Mouse (Mus musculus) spleen, postnatal 36 days (tissue): Measurements from ENCODE around the gene Vapb.
A peak's percentile ranks its signal among the peaks of the same experiment; 100 is the strongest.
"Not testable (repeated sequence)": the region's sequence is repeated elsewhere in the genome, so short reads cannot be mapped to it uniquely, and the experiment has no call there.

Experiments
- DNase-seq, 2 experiments: peaks; one replicate each; pipeline ENCODE4 v3.0.0; 2022; ENCODE audit warnings: low spot score in 2 of 2, mixed read lengths in 1 of 2

The Vapb gene

DNA sequence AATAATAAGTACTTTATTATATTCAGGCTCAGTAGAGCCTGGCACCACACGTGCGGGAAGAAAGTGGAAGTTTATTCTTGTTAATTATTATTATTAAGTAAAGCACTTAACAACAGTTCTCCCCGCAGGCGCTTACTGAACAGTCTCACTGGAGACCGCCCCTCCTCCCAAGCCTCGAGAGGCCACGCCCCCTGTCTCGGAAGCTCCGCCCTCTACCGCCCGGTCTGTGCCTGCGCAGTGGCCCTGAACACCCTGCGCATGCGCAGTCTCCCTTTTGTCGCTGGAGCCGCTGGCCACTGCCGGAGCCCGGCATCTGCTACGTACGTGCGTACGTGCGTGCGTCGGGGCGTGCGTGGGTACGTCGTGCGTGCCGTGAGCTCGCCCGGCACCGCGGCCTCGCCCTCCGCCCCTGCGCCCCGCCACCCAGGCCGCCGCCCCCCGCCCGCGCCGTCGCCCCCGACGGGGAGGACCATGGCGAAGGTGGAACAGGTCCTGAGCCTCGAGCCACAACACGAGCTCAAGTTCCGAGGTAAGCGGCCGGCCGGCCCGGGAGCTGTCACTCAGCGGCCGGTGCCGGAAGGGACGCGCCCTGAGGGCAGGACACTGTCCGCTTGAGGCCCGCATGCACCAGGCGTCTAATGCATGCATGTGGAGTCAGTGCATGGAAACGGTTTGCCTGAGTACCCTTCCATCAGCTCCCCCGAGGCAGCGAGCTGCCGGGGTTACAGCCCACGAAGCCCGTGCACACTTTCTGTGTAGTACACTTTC lies at the start of gene Vapb:
Gene Vapb (plus strand): TSS at position 290 of the 768 bp plus-strand sequence.
- peak; percentile 98 for DNase-seq

DNA sequence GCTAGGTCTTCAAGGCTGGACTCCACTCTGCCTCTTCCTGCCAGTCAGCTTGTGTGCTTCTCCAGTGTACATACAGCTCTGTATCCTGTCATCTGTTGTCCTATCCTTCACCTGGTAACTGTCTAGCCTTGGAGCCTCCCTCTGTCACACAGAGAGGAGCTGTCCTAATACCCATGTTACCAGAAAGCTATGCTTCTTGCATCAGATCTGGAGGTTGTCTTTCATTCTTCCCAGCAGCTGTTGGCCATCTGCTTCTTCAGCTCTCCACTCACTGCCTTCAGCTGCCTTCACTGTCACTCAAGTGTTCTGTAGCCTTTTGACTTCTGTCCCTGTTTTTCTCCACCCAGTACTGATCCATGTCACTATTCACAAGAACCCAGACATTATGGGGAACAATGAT lies 47.5 kb upstream of the Vapb start:
- DNase-seq, result no peak

DNA sequence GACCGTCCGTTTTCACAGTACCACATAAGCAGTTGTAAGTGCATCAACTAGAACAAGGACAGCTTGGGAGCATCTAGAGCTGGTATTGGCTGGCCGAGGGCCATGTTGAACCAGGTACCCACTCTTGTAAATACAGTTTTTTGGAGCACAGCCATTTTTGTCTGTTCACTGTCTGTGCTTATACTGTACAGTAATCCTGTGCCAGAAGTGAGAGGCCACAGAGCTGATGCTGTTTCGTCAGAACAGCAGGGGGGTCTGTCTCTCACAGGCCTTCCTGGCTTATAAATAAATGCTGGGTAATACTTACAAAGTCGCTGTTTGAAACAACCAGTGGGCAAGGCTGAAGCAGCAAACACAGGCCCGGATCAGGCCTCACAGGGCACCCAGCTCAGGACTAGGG lies 45.6 kb upstream of the Vapb start:
- DNase-seq, result no peak

GRCm38 (mm10) chr2:173692693-173693092 lies 44.6 kb upstream of the Vapb start:
- no peak for DNase-seq

DNA sequence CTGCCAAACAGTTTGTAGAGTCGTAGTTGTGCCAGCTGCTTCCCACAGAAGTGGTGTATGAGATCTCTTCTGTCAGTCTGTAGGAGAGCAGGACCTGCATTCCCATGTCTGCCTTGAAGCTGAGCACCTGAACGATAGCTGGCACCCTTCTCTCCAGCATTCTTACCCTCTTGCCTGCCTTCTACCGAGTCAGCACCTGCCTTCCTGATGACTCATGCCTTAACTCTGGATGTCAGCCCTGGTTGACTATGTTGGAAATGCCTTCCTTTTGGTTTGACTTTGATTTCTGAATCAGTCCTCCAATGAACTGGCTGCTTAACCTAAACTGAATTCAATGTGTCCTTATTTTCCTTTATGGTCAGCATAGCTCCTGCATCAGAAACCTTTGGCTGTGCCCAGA lies 38.5 kb upstream of the Vapb start:
- DNase-seq, result no peak

GRCm38 (mm10) chr2:173702096-173702866 lies 35.0 kb upstream of the Vapb start:
- DNase-seq, result no peak

GRCm38 (mm10) chr2:173702867-173703237 lies 34.5 kb upstream of the Vapb start:
- DNase-seq, result no peak

DNA sequence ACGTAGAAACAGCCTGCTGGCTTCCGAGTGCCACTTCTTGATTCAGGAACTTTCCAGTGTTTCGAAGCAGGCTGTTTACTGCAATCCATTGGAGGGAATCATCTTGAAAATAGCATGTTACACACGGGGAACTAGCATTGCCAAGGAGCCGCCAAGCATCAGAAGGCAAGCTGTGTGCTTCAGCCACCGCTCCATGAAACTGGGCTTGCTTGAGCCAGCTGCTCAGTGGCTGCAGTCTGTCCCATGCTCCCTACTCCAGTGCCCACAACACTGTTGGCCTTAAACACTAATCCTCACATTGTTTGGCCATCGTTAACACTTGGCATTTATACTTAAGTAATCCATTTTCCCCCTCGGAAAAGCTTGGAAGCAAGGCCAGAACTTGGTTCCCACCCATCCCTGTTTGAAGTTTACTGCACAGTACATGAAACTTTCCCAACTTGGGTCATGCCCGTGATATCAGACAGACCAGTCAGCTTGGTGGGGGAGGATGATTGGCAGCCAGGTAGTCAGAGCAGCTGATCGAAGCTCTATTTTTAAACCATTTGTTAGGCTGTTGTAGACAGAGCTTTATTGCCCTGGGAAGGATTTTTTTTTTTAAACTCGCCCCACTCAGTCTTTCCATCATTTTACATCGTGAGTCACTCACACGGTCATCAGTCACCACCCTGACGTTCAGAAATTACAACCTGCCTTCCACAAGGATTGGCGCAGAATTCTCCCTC lies 31.3 kb upstream of the Vapb start:
- no peak for DNase-seq

DNA sequence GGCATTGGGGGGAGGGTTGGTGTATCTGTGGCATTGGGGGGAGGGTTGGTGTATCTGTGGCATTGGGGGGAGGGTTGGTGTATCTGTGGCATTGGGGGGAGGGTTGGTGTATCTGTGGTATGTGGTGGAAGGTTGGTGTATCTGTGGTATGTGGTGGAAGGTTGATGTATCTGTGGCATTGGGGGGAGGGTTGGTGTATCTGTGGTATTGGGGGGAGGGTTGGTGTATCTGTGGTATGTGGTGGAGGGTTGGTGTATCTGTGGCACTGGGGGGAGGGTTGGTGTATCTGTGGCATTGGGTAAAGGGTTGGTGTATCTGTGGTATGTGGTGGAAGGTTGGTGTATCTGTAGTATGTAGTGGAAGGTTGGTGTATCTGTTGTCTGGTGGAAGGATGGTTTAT lies 29.7 kb upstream of the Vapb start:
- DNase-seq, result not testable (repeated sequence)

DNA sequence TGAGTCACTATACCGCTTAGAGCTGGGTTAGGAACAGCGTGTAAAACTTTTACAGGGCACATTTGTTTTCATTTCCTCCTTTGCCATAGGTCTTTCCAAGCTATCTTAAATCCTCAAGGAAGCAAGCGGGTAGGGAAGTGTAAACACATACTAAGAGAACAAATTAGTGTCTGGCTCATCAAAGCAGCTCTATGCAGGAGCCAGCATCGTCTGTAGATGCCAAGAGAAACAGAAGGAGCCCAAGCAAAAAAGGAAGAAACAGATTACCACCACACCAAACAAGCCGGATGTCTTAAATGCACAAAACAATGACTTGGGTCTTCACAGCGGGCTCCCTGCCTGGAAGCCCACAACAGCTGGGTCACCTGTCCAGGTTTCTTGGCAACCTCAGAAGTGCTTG lies 27.1 kb upstream of the Vapb start:
- DNase-seq, result no peak

DNA sequence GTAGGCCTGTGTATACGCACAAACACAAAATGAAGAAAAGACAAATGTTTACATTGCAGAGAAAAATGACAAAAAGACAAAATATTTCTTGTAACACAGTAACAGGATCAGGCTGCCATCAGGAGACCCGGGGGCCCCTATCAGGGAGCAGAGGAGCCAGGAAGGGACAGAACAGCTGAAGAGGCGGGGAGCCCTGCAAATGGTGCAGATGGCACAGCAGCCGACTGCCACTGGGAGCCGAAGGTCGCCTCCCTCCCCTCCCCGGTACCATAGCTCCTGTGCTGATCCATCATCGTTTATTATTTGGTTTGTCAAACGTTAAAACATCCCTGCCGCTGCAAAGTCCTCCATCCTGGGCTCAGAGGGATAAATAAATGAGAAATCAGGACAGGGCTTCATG lies 24.7 kb upstream of the Vapb start:
- DNase-seq, result no peak

GRCm38 (mm10) chr2:173713241-173713640 lies 24.1 kb upstream of the Vapb start:
- no peak for DNase-seq

DNA sequence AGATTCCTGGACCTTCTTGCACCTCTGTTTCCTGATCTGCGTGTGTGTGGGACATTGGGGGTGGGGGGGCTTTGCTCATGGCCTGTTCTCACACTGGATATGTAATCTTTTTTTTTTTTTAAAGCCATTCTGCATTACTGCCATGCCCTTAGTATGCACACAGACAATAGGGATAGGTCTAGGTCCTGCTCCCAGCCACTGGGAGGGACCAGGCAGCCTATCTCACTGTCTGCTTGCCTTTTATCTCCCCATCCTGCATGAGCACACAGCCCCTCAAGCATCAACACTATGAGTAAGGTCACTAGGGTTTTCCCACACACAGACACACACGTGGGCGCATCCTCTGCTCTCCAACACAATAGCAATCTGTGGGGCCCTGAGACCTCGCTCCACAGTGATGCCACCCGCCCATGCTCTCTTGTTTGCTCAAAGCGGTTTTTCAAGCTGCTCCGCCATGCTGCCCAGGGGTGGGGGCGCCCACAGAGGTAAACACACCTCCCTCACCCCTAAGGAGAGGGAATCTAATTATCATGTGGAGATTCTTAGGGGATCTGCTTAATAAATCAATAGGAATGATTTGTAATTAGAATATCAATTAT lies 22.6 kb upstream of the Vapb start:
- DNase-seq, result no peak

DNA sequence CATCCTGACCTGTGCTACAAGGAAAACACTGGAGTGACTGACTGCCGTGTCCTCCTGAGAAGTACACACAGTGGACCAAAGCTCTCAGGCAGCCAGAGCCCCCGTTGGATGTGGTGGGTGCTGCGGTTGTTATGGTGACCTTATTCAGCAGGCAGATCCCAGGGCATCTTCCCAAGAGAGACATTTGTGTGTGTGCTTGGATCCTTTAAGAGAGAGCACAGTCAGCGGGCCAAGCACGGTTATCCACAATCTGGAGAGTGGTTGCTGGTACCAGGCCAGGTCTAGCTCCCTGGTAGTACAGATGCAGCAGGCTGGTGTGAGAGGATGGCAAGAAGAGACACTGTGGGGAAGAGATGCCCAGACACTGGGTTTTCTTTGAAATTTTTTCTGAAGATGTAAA lies 20.3 kb upstream of the Vapb start:
- DNase-seq, result no peak

- DNase-seq, result not testable (repeated sequence)
Measured at GRCm38 (mm10) chr2:173719115-173719514, 18.2 kb upstream of the Vapb start, which contains the start of gene 1700010B08Rik. Gene 1700010B08Rik, plus strand, starts transcription at chr2:173719415.

DNA sequence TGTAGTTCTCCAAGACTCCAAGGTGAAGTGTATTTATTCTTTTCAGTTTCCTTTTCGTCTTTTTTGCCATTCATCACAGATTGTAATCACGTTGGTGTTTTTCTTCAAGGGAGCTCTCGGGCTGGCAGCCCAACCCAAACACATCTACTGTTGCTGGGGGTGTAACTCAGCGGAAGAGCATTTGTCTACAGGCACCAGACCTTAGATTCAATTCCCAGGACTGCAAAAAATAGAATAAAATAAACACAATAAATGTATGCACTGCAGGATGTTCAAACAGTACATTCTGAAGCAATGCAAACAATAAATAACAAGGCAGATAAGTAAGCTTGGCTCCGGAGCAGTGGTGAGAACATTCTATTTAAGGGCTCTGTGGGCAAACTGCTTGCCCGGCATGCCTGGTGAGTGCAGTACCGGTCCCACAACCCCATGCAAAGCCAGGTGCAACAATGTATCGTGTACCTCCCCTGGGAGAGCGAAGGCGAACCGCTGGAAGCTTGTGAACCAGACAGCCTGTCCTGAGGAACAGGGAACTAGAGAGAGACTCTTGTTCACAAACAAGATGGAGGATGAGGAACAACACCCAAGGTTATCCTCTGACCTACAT lies 15.0 kb upstream of the Vapb start:
- peak; percentile 57 to 69 for DNase-seq

GRCm38 (mm10) chr2:173724382-173724781 lies 12.9 kb upstream of the Vapb start:
- no peak for DNase-seq

DNA sequence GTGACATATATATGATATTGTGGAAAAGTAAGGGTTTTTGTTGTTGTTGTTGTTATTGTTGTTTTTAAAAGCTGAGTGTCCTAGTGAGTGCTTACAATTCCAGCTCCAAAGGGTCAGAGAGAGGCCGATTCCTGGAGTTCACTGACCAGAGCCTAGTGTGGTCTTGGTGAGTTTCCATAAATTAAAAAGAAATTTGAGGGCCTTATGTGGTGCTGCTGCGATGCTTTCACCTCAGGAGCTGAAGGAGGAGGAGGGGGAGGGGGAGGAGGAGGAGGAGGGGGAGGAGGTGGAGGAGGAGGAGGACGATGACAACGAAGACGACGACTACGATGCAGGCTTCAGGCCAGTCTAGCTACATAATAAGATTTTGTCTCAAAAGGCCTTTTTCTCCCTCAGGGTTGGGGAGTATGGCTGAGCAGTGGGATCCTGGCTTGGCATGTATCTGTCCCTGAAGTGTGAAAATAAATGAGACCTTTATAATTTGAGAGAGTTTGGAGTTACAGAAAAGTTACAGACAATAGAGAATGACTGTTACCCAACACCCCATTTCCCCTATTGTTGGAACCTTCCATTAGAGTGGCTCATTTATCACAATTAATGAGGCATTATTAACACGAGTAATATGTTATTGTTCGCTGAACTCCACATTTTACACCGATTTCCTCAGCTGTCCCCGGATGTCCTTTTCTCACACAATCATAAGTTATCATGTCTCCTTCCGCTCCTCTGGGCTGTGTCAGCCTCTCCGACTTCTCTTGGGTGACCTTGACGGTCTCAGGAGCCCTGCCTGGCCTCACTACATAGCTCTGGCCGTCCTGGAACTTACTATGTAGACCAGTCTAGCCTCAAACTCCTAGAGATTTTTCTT lies 12.1 kb upstream of the Vapb start:
- DNase-seq, result no peak

- no peak for DNase-seq
Measured at GRCm38 (mm10) chr2:173725819-173726218, 11.5 kb upstream of the Vapb start.

DNA sequence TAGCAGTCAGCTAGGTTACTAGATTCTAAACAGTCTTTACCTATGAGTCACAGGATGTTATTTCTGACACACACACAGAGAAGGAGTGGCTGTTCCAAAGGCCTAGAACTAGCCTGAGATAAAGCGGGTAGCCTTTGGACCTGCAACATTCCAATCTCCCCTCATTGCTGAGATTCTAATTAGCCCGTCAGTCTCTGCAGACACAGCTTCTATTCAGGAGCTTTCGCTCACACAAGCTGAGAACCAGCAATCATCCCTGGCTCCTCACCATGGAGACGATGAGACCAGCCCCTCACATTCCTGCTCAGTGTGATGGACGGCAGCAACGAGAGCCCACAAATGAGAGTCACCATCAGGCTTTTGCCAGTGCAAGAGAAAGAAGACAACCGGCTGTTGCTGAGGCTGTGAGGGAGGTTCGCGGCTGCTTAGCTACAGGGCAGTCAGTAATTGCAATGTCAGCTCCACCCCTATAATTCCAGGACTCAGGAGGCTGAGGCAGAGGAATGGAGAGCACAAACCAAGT lies 6.8 kb upstream of the Vapb start:
- no peak for DNase-seq
